Mouse (Mus musculus): ENCODE data around the gene Wdfy2.

- TF ChIP-seq POLR2A (IDR thresholded peaks at IDR 0.05; ENCODE audit: insufficient read depth, low read length), result no peak
- TF ChIP-seq CTCF (IDR thresholded peaks at IDR 0.05; ENCODE audit: low read depth, low read length), result no peak
These were observed 83.9 kb downstream of the Wdfy2 start for GRCm38 (mm10) chr14:62921401-62921800.

Measured in ES-Bruce4 (cell line).